Mouse (Mus musculus) urinary bladder, adult 18-20 months (tissue): ENCODE measurements at regions not wholly inside any gene's neighbourhood (a gene's known extent, or its start where the extent isn't known, plus 50 kb on each side); places are given as distances from the start of the nearest gene placed in this dataset.

ENCODE experiments used
- DNase-seq, 2 experiments: peaks; one replicate each; pipeline ENCODE4 v3.0.0; 2022; ENCODE audit warnings: low spot score in 2 of 2, mixed read lengths in 2 of 2

- DNase-seq: no peak
Measured at GRCm38 (mm10) chr2:114828192-114828591, 173.4 kb upstream of the Dph6 start.

- DNase-seq: no peak
Measured at GRCm38 (mm10) chr2:114835694-114836093, 180.9 kb upstream of the Dph6 start.

- DNase-seq: no peak
Measured at GRCm38 (mm10) chr2:114843696-114844388, 189.1 kb upstream of the Dph6 start.

GRCm38 (mm10) chr2:114844389-114844771 lies 189.6 kb upstream of the Dph6 start:
- DNase-seq: no peak

GRCm38 (mm10) chr2:114848439-114848838 lies 193.7 kb upstream of the Dph6 start:
- no peak for DNase-seq

GRCm38 (mm10) chr2:114848914-114849313 lies 194.2 kb upstream of the Dph6 start:
- DNase-seq: no peak

GRCm38 (mm10) chr2:114853715-114854530 lies 199.2 kb upstream of the Dph6 start:
- DNase-seq: peak; percentile 39 to 45

- no peak for DNase-seq
Measured at GRCm38 (mm10) chr2:114872272-114872671, 217.5 kb upstream of the Dph6 start.

GRCm38 (mm10) chr2:114873090-114873489 lies 218.3 kb upstream of the Dph6 start:
- DNase-seq: no peak

- no peak for DNase-seq
Measured at GRCm38 (mm10) chr2:114879084-114879483, 224.3 kb upstream of the Dph6 start.

GRCm38 (mm10) chr2:114879784-114880183 lies 225.0 kb upstream of the Dph6 start:
- DNase-seq: no peak

GRCm38 (mm10) chr2:114885734-114886260 lies 231.0 kb upstream of the Dph6 start:
- DNase-seq: no peak

- no peak for DNase-seq
Measured at GRCm38 (mm10) chr2:114898812-114899211, 244.0 kb upstream of the Dph6 start.

- no peak for DNase-seq
Measured at GRCm38 (mm10) chr2:114911845-114912500, 257.2 kb upstream of the Dph6 start.

- no peak for DNase-seq
Measured at GRCm38 (mm10) chr2:114915025-114915690, 260.4 kb upstream of the Dph6 start.

- no peak for DNase-seq
Measured at GRCm38 (mm10) chr2:114918420-114919332, 263.9 kb upstream of the Dph6 start.

- DNase-seq: no peak
Measured at GRCm38 (mm10) chr2:114923911-114924310, 269.1 kb upstream of the Dph6 start.

- no peak for DNase-seq
Measured at GRCm38 (mm10) chr2:114935436-114935835, 280.7 kb upstream of the Dph6 start.

GRCm38 (mm10) chr2:114938416-114939147 lies 283.8 kb upstream of the Dph6 start:
- DNase-seq: no peak

- DNase-seq: no peak
Measured at GRCm38 (mm10) chr2:114966111-114966510, 311.3 kb upstream of the Dph6 start.
